Mouse (Mus musculus) ovary, adult 2 months (tissue): Measurements from ENCODE around the gene Krtap12-1. TPM values are rescaled to one million over a fixed set of nuclear protein-coding genes. Genes with fewer than 3 reads are reported as not detected.

Source experiments
- polyA plus RNA-seq: library from polyadenylated mRNA; depleted of rRNA; stranded (reverse); fragments of >200 nt; gene quantifications from 2 replicates; pipeline ENCODE4 v1.2.3, GENCODE M21; 2012; rRNA removed

Krtap12-1 gene
- polyA plus RNA-seq, result not detected in 2 replicates

GRCm38 (mm10) chr10:77720299-77720698 is at the start of gene Krtap12-1:
Gene Krtap12-1 (plus strand): TSS chr10:77720599.

DNA sequence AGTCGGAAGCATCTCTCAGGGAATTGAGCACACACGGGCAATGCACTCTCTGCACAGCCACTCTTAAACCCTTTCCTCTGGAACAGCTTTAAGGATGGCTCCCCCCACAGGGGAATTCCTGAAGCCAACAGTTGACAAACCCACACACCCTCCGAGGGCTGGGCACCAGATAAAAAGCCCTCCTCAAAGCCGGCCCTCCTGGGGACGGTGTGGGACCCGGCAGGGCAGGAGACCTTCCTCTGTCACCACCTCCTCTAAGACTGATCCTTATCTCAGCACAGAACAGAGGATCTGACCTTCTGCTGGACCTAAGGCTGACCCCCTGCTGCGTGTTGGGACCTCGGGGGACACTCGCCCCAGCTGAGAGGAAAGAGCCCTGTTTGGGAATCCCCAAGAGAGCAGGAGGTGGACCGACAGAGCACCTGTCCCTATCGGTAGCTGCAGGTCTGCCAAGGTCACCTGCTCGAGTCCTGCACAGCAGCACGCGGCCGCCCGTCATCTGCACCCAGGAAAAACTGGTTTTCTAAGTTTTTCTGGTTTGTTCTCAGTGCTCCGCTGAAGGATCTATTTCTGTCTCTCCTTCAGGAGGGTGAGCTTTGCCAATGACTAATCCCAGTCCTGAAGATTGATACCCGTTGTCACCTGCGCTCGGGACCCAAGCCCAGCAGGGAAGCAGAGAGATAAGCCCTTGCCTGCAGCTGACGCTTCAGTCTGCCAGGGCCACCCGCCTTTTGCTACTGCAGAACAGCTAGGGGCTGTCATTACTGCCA is 34.3 kb upstream of the Krtap12-1 start, which contains the start of gene Tspear:
Tspear (plus strand) TSS at position 675 of the 770 bp plus-strand sequence.

DNA sequence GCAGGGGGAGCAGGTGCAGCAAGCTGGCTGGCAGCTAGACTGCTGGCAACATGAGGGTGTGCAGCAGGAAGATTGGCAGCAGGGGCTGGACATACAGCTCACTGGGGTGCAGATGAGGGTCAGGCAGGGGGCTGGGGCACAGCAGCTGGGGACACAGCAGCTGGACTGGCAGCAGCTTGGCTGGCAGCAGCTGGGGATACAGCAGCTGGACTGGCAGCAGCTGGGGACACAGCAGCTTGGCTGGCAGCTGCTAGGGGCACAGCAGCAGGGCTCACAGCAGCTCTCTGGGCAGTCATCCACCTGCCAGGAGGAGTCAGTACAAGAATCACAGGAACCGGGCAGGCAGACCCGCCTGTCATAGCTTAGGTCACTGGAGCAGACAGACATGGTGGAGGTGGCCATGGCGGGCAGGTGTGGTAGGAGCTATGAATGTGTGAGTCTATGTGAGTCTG is 30.0 kb upstream of the Krtap12-1 start, which contains the start of gene Gm19402:
Gm19402 (minus strand) TSS at position 402 of the 452 bp plus-strand sequence.

DNA sequence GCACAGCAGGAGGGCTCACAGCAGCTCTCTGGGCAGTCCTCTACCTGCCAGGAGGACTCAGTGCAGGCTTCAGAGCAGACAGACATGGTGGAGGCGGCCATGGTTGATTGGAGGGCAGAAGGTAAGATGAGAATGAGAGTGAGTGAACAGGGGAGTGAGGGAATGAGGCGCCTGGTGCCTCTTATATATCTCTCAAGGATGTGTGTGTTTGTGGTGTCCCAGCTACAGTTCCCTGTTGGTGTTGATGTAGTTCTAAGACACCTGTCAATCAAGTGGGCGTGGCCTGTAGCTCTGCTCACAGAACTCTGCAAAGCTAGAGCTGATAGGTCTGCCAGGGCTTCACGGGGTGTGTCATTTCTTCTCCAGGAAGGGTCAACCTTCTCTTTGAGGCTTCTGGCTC is 23.3 kb upstream of the Krtap12-1 start, which contains the start of gene Gm9508:
Gm9508 (minus strand) TSS at position 101 of the 400 bp plus-strand sequence.

GRCm38 (mm10) chr10:77706326-77706725 is 14.1 kb upstream of the Krtap12-1 start, which contains the start of gene Gm10272:
Gene Gm10272 (plus strand): TSS chr10:77706626.

DNA sequence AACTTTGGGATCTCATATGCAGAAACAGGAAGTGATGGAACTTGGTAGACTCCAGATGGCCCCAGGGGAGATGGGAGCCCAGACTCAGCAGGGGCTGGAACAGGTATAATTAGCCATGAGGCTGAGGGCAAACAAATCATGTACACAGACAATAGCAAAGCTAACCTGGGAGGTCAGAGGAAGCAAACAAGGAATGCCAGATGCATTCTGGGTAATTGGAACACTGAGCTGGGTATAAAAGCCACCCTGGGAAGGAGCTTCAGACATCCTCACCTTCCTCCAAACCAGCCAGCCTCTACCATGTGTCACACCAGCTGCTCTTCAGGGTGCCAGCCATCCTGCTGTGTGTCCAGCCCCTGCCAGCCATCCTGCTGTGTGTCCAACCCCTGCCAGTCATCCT is 9.2 kb upstream of the Krtap12-1 start, which contains the start of gene Gm10024:
Gm10024 (plus strand) TSS at position 301 of the 400 bp plus-strand sequence.

GRCm38 (mm10) chr10:77715507-77715906 is 4.9 kb upstream of the Krtap12-1 start, which contains the start of gene Gm10142:
Gene Gm10142 (plus strand): TSS chr10:77715807.

GRCm38 (mm10) chr10:77726186-77726585 is 5.8 kb downstream of the Krtap12-1 start, which contains the start of gene Gm10100:
Gene Gm10100 (plus strand): TSS chr10:77726486.

GRCm38 (mm10) chr10:77741924-77742688 is 21.7 kb downstream of the Krtap12-1 start, which contains the start of gene Gm18596:
Gene Gm18596 (minus strand): TSS chr10:77742638.

GRCm38 (mm10) chr10:77751254-77751653 is 30.9 kb downstream of the Krtap12-1 start, which contains the start of gene Gm9736:
Gene Gm9736 (minus strand): TSS chr10:77751354.

GRCm38 (mm10) chr10:77759582-77759981 is 39.2 kb downstream of the Krtap12-1 start, which contains the start of gene Gm3233:
Gene Gm3233 (minus strand): TSS chr10:77759682.

Other genes with a start within 250 kb of the Krtap12-1 start
- gene Fam207a, start 204.8 kb upstream of the Krtap12-1 start, polyA plus RNA-seq, result 36.3 and 39.4 TPM in 2 replicates
- 11.3 and 12.6 TPM in 2 replicates for gene Itgb2, start 190.3 kb upstream of the Krtap12-1 start, polyA plus RNA-seq
- 150 and 206 TPM in 2 replicates for gene Pttg1ip, start 138.9 kb upstream of the Krtap12-1 start, polyA plus RNA-seq
- gene Sumo3, start 114.5 kb upstream of the Krtap12-1 start, polyA plus RNA-seq, result 416 and 428 TPM in 2 replicates
- not detected in 2 replicates for gene Gm49325, start 114.4 kb upstream of the Krtap12-1 start, polyA plus RNA-seq
- gene Ube2g2, start 98.3 kb upstream of the Krtap12-1 start, polyA plus RNA-seq, result 43.5 and 49.7 TPM in 2 replicates
- gene Tspear, start 34.0 kb upstream of the Krtap12-1 start, polyA plus RNA-seq, result 1.2 and 1.3 TPM in 2 replicates
- gene Gm19402, start 29.8 kb upstream of the Krtap12-1 start, polyA plus RNA-seq, result not detected in 2 replicates
- not detected in 2 replicates for gene Gm9508, start 23.4 kb upstream of the Krtap12-1 start, polyA plus RNA-seq
- not detected in 2 replicates for gene Gm10272, start 14.0 kb upstream of the Krtap12-1 start, polyA plus RNA-seq
- not detected in 2 replicates for gene Gm10024, start 9.1 kb upstream of the Krtap12-1 start, polyA plus RNA-seq
- gene Gm10142, start 4.8 kb upstream of the Krtap12-1 start, polyA plus RNA-seq, result not detected in 2 replicates
- not detected in 2 replicates for gene Gm10100, start 5.9 kb downstream of the Krtap12-1 start, polyA plus RNA-seq
- gene Gm18596, start 22.0 kb downstream of the Krtap12-1 start, polyA plus RNA-seq, result not detected in 2 replicates
- not detected in 2 replicates for gene Gm9736, start 30.8 kb downstream of the Krtap12-1 start, polyA plus RNA-seq
- not detected in 2 replicates for gene Gm3233, start 39.1 kb downstream of the Krtap12-1 start, polyA plus RNA-seq
- not detected in 2 replicates for gene Gm3238, start 50.7 kb downstream of the Krtap12-1 start, polyA plus RNA-seq
- not detected in 2 replicates for gene Gm7138, start 56.3 kb downstream of the Krtap12-1 start, polyA plus RNA-seq
- gene Gm3250, start 61.9 kb downstream of the Krtap12-1 start, polyA plus RNA-seq, result not detected in 2 replicates
- not detected in 2 replicates for gene Gm7137, start 67.6 kb downstream of the Krtap12-1 start, polyA plus RNA-seq
- gene Gm9639, start 74.5 kb downstream of the Krtap12-1 start, polyA plus RNA-seq, result not detected in 2 replicates
- not detected in 2 replicates for gene Gm19668, start 78.5 kb downstream of the Krtap12-1 start, polyA plus RNA-seq
- not detected in 2 replicates for gene Gm9507, start 91.2 kb downstream of the Krtap12-1 start, polyA plus RNA-seq
- 0.33 TPM in 1 of 2 replicates, not detected in the other for gene Gm2696, start 94.1 kb downstream of the Krtap12-1 start, polyA plus RNA-seq
- gene Krtap10-4, start 106.5 kb downstream of the Krtap12-1 start, polyA plus RNA-seq, result not detected in 2 replicates
- not detected in 2 replicates for gene Krtap10-10, start 115.3 kb downstream of the Krtap12-1 start, polyA plus RNA-seq
- not detected in 2 replicates for gene Gm36176, start 126.2 kb downstream of the Krtap12-1 start, polyA plus RNA-seq
- not detected in 2 replicates for gene Gm10318, start 132.3 kb downstream of the Krtap12-1 start, polyA plus RNA-seq
- gene Gm3285, start 141.4 kb downstream of the Krtap12-1 start, polyA plus RNA-seq, result not detected in 2 replicates
- 3.4 and 3.8 TPM in 2 replicates for gene Lrrc3, start 181.9 kb downstream of the Krtap12-1 start, polyA plus RNA-seq
- 1.5 and 1.6 TPM in 2 replicates for gene Trpm2, start 250.0 kb downstream of the Krtap12-1 start, polyA plus RNA-seq